Mouse (Mus musculus) MEL-GATA-1-ER (cell line): ENCODE measurements around the gene Lrrc55.

Source experiments
- DNase-seq: peaks from one replicate; pipeline ENCODE4 v3.0.0-alpha.2; 2012; ENCODE audit warnings: low read depth; ENCODE audit errors: extremely low read depth

Gene Lrrc55

GRCm38 (mm10) chr2:85172071-85172762, 24.8 kb downstream of the Lrrc55 start:
- DNase-seq: no peak

GRCm38 (mm10) chr2:85168327-85168726, 28.7 kb downstream of the Lrrc55 start:
- no peak for DNase-seq

- DNase-seq: no peak
Observed at GRCm38 (mm10) chr2:85167624-85168023, 29.4 kb downstream of the Lrrc55 start.

- DNase-seq: no peak
Observed at GRCm38 (mm10) chr2:85163311-85164047, 33.5 kb downstream of the Lrrc55 start.

- DNase-seq: no peak
Observed at GRCm38 (mm10) chr2:85161638-85162093, 35.3 kb downstream of the Lrrc55 start.

- no peak for DNase-seq
Observed at GRCm38 (mm10) chr2:85160901-85161637, 35.9 kb downstream of the Lrrc55 start.

GRCm38 (mm10) chr2:85157382-85157781, 39.6 kb downstream of the Lrrc55 start:
- no peak for DNase-seq

GRCm38 (mm10) chr2:85156136-85156535, 40.9 kb downstream of the Lrrc55 start:
- no peak for DNase-seq

GRCm38 (mm10) chr2:85155334-85155733, 41.7 kb downstream of the Lrrc55 start:
- DNase-seq: no peak

- DNase-seq: no peak
Observed at GRCm38 (mm10) chr2:85151233-85151632, 45.8 kb downstream of the Lrrc55 start.

GRCm38 (mm10) chr2:85150373-85150772, 46.6 kb downstream of the Lrrc55 start:
- DNase-seq: no peak

GRCm38 (mm10) chr2:85147481-85147880, 49.5 kb downstream of the Lrrc55 start:
- DNase-seq: no peak

- DNase-seq: no peak
Observed at GRCm38 (mm10) chr2:85145346-85145745, 51.7 kb downstream of the Lrrc55 start.

GRCm38 (mm10) chr2:85144908-85145307, 52.1 kb downstream of the Lrrc55 start:
- DNase-seq: no peak

- DNase-seq: no peak
Observed at GRCm38 (mm10) chr2:85140833-85141232, 56.2 kb downstream of the Lrrc55 start.

GRCm38 (mm10) chr2:85139846-85140245, 57.2 kb downstream of the Lrrc55 start:
- DNase-seq: no peak

GRCm38 (mm10) chr2:85139393-85139792, 57.6 kb downstream of the Lrrc55 start:
- no peak for DNase-seq

GRCm38 (mm10) chr2:85138143-85138542, 58.9 kb downstream of the Lrrc55 start:
- no peak for DNase-seq

- no peak for DNase-seq
Observed at GRCm38 (mm10) chr2:85137601-85138140, 59.3 kb downstream of the Lrrc55 start.

- no peak for DNase-seq
Observed at GRCm38 (mm10) chr2:85136831-85137520, 60.0 kb downstream of the Lrrc55 start.

GRCm38 (mm10) chr2:85136089-85136488, 60.9 kb downstream of the Lrrc55 start, which contains the start of gene Aplnr:
Aplnr (plus strand) TSS chr2:85136225.
- no peak for DNase-seq
